Mouse (Mus musculus) olfactory bulb, adult 2 months (tissue): ENCODE measurements around the gene Arl8a.

Experiments
- CTCF ChIP-seq: fragments of 200-500 bp; IDR thresholded peaks from 2 replicates; pipeline ENCODE4 v1.5.1; 2012; ENCODE audit warnings: low read depth, mild to moderate bottlenecking, low read length, moderate library complexity; ENCODE audit not compliant: insufficient read depth
- POLR2A ChIP-seq: fragments of 200-500 bp; IDR thresholded peaks from 2 replicates; pipeline ENCODE4 v1.6.1; 2012; ENCODE audit warnings: mild to moderate bottlenecking, low read depth, low read length, moderate library complexity; ENCODE audit not compliant: insufficient read depth

- no peak for TF ChIP-seq POLR2A
- no peak for TF ChIP-seq CTCF
Observed at GRCm38 (mm10) chr1:135189186-135189585, 42.6 kb downstream of the Arl8a start.
